Mouse (Mus musculus): ENCODE measurements at regions not wholly inside any gene's neighbourhood (a gene's known extent, or its start where the extent isn't known, plus 50 kb on each side); places are given as distances from the start of the nearest gene placed in this dataset.

DNA sequence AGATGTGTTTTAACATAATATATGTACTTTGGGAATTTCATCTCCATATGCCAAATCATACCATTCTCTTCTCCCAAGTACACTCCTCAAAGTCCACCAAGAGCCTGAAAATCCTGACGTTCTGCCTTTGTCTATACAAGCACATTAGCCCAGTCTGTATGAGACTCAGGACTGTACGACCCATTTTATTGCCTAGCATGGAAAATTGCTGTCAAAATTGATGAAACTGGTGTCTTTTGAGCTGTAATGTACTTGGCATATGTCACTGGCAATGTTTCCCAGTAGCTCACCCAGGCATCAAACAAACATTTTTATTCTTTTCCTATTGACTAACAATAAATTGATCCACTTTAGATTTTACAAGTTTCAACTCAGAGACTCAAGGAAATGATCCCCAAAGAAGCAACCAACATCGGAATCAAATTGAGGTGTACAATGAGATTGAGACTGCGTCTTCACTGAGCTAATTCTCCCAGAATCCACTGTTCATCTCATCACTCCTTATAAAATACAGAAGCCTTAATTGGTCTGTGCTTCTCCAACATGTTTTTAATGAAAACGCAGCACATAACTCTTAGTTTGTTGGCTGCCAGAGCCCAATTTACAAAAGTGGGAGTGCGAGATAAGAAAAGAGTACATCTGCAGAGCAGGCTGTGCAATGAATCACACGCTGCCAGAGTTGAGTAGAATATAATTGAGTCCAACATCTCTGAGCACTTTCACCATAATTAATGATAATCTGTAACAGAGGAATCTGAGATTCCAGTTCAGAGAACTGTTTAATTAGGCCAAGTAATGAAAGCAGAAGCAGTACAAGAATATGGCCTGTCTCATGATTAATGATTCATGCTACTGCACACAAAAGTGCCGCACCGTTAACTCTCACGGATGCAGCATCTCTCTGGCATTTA lies 821.5 kb downstream of the Kcnj3 start:
- TF ChIP-seq CTCF (IDR thresholded peaks at IDR 0.05; ENCODE audit: low read depth): no peak
- TF ChIP-seq EP300 (IDR thresholded peaks at IDR 0.05; ENCODE audit: low read depth): no peak

Measured in heart, postnatal 0 days (tissue).